Mouse (Mus musculus) layer of hippocampus, adult 2 months (tissue): ENCODE results near the gene Bbs2. TPM values are rescaled to one million over a fixed set of nuclear protein-coding genes. Genes with fewer than 3 reads are reported as not detected.

Experiments used
- DNase-seq, 2 experiments: peaks; one replicate each; pipeline ENCODE4 v3.0.0; 2022; ENCODE audit warnings: low spot score in 2 of 2
- H3K27ac ChIP-seq: fragments of 200-600 bp; 2 replicates; pipeline ENCODE4 v1.8.1; 2022
- H3K4me3 ChIP-seq: fragments of 200-600 bp; 2 replicates; pipeline ENCODE4 v1.8.1; 2022; ENCODE audit warnings: mild to moderate bottlenecking
- CTCF ChIP-seq: fragments of 200-600 bp; conservative IDR thresholded peaks from 2 replicates; pipeline ENCODE4 v1.8.1; 2022; ENCODE audit warnings: antibody characterized with exemption, mild to moderate bottlenecking, moderate library complexity
- total RNA-seq, 2 experiments: library from RNA; stranded (reverse); gene quantifications; 2 replicates each; pipeline ENCODE4 v1.2.3; 2021

Bbs2 gene
- total RNA-seq, 2 experiments from 2014 or later: 27.6 to 31.4 TPM

DNA sequence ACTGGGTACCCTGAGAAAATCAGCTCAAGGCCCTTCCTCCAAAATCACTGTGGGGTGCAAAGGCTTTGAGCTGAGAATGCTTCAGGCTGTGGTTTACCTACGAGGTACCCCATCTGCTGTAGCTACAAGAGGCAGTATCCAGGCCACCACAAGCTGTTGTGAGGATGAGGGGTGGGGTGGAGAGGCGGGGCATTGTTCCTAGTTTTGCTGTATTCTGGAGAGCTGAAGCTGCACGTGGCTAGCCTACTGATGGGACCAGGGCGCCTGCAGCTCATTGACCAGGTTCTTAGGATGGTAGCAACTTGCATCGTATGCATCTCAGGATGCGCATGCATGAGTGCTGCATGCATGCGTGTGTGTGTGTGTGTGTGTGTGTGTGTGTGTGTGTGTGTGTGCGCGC lies 22.9 kb upstream of the Bbs2 start:
- TF ChIP-seq CTCF: no peak
- peak in 1 of 2 experiments; percentile 27 for DNase-seq
- H3K27ac ChIP-seq: peak overlapping the region; percentile 93

DNA sequence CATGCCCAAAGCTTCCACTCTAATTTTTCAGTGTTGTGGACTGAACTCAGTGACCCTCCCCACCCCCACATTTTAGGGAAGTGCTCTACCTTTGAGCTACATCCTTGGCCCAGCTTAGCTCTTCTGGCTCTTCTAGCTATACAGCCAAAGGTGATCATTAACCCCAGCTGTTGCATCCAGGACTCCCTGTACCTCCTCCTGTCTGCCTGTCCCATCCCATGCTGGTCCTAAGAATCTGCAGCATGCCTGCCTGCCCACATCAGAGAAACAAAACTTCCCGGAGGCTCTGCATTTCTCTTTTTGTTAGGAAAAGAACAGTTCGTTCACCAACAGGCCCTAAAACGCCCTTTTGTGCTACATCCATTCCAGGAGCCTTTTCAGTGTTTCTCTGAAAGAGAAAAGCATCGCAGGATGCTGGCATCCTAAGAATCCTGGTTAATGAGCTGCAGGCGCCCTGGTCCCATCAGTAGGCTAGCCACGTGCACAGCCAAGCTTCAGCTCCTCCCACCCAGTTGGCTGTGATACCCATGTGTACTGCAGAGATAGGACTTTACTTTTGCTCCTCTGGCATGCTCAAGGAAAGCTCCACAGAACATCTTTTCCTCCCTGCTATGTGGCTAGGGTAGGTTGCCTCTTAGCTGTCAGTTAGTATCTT lies 20.2 kb upstream of the Bbs2 start:
- peak overlapping the region; percentile 93 for H3K27ac ChIP-seq
- peak; percentile 57 to 86 for DNase-seq
- TF ChIP-seq CTCF: no peak
- H3K4me3 ChIP-seq: no peak overlapping the region; the same call in 1 of the 2 replicates

More for the DNA sequence above, 22.9 kb upstream of the Bbs2 start:
- no peak overlapping the region for H3K4me3 ChIP-seq

GRCm38 (mm10) chr8:94113972-94114371 lies 15.2 kb upstream of the Bbs2 start:
- no peak overlapping the region for H3K27ac ChIP-seq
- TF ChIP-seq CTCF: no peak
- no peak for DNase-seq
- H3K4me3 ChIP-seq: no peak overlapping the region

- Histone ChIP-seq H3K27ac (no peak overlapping the region), H3K4me3 (no peak overlapping the region)
- no peak for TF ChIP-seq CTCF
- no peak for DNase-seq
Observed at GRCm38 (mm10) chr8:94113435-94113834, 14.7 kb upstream of the Bbs2 start.

DNA sequence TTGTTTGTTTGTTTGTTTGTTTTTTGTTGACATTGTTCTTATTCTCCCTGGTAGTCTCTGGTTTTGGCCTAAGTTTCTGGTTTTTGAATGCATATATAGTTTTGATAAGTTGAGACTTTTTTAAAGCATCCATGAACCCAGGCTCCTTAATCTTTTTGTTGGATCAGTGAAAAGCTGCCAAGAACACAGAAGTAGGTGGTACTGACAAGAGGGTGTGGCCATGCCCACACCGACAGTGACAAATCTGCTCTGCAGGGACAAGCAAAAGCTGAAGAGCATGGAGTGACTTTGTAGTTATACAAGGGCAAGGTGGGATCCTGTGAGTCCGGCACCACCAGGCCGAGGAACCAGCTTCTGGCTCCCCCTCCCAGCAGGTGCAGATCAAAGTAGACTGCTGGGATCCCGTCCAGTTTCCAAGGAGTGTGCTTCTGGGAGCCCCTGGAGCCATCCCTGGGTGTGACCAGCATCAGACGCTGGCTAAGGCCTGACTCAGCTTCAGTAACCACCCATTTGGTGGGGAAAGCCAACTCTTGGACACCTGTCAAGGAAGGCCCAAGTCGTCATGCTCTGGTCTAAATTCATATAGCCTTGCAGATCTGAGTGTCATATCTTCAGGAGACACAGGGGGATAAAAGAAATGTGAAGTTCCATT lies 11.9 kb upstream of the Bbs2 start:
- TF ChIP-seq CTCF: no peak
- H3K4me3 ChIP-seq: no peak overlapping the region
- DNase-seq: no peak
- H3K27ac ChIP-seq: no peak overlapping the region

GRCm38 (mm10) chr8:94109835-94110234 lies 11.1 kb upstream of the Bbs2 start:
- TF ChIP-seq CTCF: peak; percentile 60
- H3K4me3 ChIP-seq: no peak overlapping the region
- no peak for DNase-seq

GRCm38 (mm10) chr8:94109396-94109795 lies 10.7 kb upstream of the Bbs2 start:
- TF ChIP-seq CTCF: no peak
- no peak overlapping the region for H3K4me3 ChIP-seq
- no peak overlapping the region for H3K27ac ChIP-seq
- no peak for DNase-seq

More at GRCm38 (mm10) chr8:94109835-94110234, 11.1 kb upstream of the Bbs2 start:
- no peak overlapping the region for H3K27ac ChIP-seq

- no peak for DNase-seq
- H3K27ac ChIP-seq: no peak overlapping the region
- no peak for TF ChIP-seq CTCF
- no peak overlapping the region for H3K4me3 ChIP-seq
Observed at GRCm38 (mm10) chr8:94107871-94108270, 9.1 kb upstream of the Bbs2 start.

GRCm38 (mm10) chr8:94104146-94104545 lies 5.4 kb upstream of the Bbs2 start:
- peak; percentile 41 to 60 for DNase-seq
- Histone ChIP-seq H3K27ac (peak overlapping the region; percentile 40; the same call in 1 of the 2 replicates), H3K4me3 (no peak overlapping the region)
- TF ChIP-seq CTCF: peak; percentile 71

- Histone ChIP-seq H3K27ac (peak overlapping the region; percentile 100), H3K4me3 (peak overlapping the region; percentile 67)
- no peak for TF ChIP-seq CTCF
- no peak for DNase-seq
Observed at GRCm38 (mm10) chr8:94098996-94099395, 268 bp upstream of the Bbs2 start.

DNA sequence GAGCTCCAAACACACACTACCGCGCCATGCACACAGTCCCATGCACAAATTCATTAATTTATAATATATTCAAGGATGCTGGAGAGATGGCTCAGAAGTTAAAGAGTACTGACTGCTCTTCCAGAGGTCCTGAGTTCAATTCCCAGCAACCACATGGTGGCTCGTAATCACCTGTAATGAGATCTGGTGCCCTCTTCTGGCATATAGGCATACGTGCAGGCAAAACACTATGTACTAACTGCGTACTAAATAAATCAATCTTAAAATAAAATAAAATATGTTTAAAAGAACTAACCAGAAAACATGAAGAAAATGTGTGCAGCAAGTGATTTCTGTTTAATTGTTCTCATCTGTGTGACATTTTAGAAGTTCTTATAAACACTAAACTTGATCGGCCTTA lies 4.4 kb downstream of the Bbs2 start:
- TF ChIP-seq CTCF: peak; percentile 61
- no peak for DNase-seq
- Histone ChIP-seq H3K27ac (no peak overlapping the region), H3K4me3 (no peak overlapping the region)

DNA sequence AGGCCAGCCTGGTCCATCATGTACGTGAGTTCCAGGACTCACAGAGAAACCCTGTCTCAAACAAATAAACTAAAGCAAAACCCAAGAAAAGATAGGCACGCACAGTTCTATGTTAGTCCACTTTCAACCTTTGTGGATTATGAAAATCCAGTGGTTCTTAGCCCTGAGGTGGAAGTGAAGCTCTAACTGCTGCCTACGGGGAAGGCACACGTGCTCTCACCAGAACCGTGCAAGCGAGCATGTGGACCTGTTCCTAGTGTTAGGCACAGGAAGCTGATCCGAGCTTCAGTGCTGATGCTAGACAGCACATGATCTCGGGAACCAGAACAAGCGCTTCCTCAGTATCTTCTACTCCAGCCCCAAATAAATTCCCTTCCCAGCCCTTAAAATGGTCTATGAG lies 5.9 kb downstream of the Bbs2 start:
- Histone ChIP-seq H3K4me3 (no peak overlapping the region), H3K27ac (no peak overlapping the region)
- no peak for TF ChIP-seq CTCF
- DNase-seq: no peak

GRCm38 (mm10) chr8:94089715-94090114 lies 9.0 kb downstream of the Bbs2 start:
- Histone ChIP-seq H3K27ac (no peak overlapping the region), H3K4me3 (no peak overlapping the region)
- no peak for TF ChIP-seq CTCF
- DNase-seq: no peak

GRCm38 (mm10) chr8:94087964-94088363 lies 10.8 kb downstream of the Bbs2 start:
- no peak overlapping the region for H3K4me3 ChIP-seq
- DNase-seq: no peak
- no peak for TF ChIP-seq CTCF
- H3K27ac ChIP-seq: no peak overlapping the region
